Mouse (Mus musculus): ENCODE measurements around the gene Hhipl2.
"Not testable (repeated sequence)": the region's sequence is repeated elsewhere in the genome, so short reads cannot be mapped to it uniquely, and the experiment has no call there.

Gene Hhipl2

GRCm38 (mm10) chr1:183417873-183418272 lies at the start of gene Hhipl2:
Hhipl2 (plus strand) TSS chr1:183418215.
- no peak for DNase-seq (ENCODE audit: low read depth, low spot score)

GRCm38 (mm10) chr1:183368601-183369400 lies 49.2 kb upstream of the Hhipl2 start:
- DNase-seq (ENCODE audit: low read depth, low spot score): no peak

- peak; percentile 95 for DNase-seq (ENCODE audit: low read depth, low spot score)
Measured at GRCm38 (mm10) chr1:183369427-183370014, 48.5 kb upstream of the Hhipl2 start, which contains the start of gene Mia3. Mia3 (minus strand) TSS chr1:183369553.

- no peak for DNase-seq (ENCODE audit: low read depth, low spot score)
Measured at GRCm38 (mm10) chr1:183374728-183375127, 43.3 kb upstream of the Hhipl2 start.

DNA sequence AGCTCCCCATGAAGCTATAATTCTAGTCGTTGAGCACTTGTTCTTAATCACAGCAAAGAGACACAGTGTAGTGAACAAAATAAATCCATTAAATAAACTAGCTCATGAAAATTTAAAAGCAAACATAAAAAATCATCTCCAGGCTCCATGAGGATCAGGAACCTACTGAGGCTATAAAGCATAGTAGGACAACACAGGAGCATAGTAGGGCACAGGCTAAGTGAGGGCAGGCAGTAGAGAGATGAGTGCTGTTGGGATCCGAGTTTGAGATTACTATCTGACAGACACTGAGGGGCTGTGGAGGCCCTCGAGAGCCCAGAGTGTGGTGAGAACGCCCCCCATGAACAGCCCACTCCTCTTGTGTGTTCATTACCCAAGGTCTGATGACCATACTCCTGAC lies 41.0 kb upstream of the Hhipl2 start:
- no peak for DNase-seq (ENCODE audit: low read depth, low spot score)

GRCm38 (mm10) chr1:183378321-183378941 lies 39.6 kb upstream of the Hhipl2 start:
- no peak for DNase-seq (ENCODE audit: low read depth, low spot score)

DNA sequence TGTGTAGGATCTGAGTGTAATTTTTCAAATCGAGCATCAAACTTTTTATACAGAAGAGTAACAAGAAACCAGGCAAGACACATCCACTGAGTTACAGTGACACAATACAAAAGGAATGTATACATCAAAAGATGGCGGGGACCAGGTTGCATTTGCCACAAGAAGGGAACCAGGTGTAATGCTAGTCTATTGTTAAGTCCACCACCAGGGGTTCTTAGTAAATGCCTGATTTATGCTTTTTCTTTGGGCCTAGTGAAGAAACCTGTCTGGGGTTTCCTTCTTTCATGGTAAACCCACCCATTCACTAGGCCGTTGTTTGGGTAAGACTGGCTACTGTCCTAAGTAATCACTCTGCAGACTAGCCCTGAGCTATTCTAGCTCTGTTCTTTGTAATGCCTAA lies 38.6 kb upstream of the Hhipl2 start:
- DNase-seq (ENCODE audit: low read depth, low spot score): not testable (repeated sequence)

DNA sequence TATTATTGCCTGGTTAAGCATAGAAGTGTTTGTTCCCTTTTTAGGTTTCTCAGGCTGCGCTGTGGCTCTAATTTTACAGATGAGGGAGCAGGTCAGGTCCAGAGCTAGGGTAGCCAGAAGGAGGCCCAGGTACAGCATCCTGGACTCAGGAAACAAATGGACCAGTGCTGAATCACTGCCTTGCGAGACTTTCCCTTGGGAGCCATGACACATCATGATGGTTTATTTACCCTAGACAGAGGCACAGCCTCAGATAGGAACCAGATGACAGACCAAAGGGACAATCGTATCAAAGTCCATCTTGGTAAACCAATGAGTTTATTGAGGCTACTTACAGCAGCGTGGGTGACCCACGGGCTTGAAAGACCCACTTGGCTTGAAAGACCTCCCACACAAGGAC lies 36.2 kb upstream of the Hhipl2 start:
- DNase-seq (ENCODE audit: low read depth, low spot score): no peak

DNA sequence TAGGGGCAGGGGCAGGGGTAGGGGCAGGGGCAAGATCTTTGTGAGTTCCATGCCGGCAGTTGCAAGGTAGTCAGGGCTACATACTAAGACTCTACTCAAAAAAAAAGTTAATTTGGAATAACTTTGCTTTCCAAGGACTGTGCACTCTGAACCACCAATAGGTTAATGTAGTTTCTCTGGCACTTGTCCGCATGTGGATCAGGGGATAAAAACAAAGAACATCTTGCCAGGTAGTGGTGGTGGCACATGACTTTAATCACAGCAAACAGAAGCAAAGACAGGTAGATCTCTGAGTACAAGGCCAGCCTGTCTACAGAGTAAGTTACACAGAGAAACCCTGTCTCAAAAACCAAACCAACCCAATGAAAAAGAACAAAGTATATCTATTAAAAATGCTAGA lies 35.4 kb upstream of the Hhipl2 start:
- no peak for DNase-seq (ENCODE audit: low read depth, low spot score)

DNA sequence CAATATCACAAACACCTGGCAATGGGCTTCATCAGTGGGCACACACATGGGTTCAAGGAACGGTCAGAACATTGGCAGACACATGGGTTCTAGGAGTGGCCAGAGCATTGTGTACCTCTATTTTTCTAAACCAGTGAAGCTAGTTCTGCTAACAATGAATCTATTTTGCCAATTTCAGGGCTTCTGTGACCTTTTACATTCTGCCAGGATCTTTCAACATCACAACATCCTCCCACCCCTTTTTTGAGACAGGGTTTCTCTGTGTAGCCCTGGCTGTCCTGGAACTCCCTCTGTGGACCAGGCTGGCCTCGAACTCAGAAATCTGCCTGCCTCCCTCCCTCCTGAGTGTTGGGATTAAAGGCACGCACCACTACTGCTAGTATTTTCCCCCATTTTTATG lies 30.6 kb upstream of the Hhipl2 start:
- not testable (repeated sequence) for DNase-seq (ENCODE audit: low read depth, low spot score)

DNA sequence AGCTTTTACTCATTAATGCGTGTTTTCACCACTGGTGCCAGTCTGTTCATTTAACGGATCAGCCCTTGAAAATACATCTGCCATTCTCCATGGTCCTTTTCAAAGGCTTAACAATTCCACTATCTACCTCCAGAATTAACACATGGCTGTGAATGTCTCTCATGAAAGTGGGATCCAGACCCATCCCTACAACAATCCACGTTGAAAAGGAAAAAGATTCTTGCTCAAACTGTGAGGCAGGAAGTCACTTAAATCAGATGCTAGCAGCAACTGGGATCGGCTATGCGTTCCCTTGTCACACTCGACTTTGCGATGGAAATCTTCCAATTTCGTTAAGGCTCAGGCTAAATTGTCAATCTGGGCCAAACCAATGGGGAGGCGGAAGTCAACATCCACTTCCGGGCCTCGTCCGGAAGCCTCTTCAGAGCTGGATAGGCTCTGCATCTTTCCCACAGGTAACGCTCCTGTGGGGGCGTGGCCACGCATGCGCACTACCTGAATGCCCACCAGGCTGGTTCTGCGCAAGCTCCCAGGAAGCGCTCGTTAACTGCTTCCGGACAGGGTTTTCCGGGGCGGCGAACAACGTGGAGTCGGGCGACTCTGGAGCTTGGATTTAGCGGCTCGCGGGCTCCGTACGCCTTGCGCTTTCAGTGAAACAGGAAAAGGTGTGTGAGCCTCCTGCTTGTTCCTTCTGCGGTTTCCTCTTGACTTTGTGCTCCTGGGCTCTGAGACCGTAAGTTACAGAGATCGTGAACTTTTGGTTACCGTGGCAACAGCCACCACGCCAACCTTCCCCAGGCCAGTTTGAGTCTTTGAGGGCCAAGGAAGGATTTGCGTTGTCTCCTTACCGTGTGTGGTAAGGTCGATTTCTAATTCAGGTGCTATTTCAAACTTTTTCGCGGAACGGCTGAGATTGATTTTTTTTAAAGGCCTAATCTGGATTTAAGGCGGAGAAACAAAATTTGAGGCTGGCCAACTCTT lies 29.3 kb upstream of the Hhipl2 start, which contains the start of gene Taf1a:
Taf1a (plus strand) TSS at position 556 of the 981 bp plus-strand sequence.
- DNase-seq (ENCODE audit: low read depth, low spot score): peak; percentile 95

DNA sequence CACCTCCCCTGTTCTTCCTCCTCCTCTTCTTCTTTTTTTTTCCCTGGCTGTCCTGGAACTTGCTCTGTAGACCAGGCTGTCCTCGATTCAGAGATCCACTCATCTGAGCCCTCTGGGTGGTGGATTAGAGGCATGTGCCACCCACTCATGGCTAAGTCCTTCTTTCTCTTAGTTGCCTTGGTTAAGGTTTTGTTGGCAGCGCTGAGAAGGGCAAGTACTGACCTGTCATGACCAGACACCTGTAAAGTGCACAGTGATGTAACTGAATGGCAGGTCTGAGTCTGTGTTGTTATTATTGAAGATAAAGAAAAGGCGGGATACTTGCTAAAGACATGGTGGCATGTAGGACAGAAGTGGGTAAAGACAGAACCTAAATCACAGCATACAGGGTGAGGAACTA lies 14.6 kb upstream of the Hhipl2 start:
- no peak for DNase-seq (ENCODE audit: low read depth, low spot score)

DNA sequence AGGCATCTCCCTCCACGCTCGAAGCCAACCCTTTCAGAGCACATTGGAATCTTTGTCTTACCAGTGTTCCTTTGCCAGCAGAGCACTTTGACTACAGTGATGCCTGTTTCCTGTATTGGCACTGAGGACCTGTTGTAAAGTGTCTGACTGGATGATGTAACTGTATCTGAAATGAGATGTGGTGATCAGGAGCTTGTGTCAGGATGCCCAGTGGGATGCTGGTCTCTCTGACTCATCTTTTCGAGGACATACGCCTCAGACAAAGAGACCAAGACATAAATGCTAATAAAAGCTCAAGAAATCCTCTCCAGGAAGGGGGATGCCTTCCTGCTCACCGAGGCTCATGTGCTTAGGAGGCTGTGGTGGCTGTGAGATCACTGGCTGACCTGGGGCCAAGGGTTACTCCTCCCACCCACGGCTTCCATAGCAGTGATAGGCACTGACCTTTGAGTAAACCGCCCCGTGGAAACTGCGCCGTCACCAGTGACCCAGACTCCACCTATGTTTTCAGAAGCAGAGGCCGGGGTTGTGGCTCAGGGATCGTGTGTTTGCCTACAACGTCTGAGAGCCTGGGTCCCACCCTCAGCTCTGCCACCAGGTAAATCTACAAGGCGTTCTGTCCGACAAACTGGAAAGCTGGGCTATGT lies 3.8 kb upstream of the Hhipl2 start:
- DNase-seq (ENCODE audit: low read depth, low spot score): no peak

DNA sequence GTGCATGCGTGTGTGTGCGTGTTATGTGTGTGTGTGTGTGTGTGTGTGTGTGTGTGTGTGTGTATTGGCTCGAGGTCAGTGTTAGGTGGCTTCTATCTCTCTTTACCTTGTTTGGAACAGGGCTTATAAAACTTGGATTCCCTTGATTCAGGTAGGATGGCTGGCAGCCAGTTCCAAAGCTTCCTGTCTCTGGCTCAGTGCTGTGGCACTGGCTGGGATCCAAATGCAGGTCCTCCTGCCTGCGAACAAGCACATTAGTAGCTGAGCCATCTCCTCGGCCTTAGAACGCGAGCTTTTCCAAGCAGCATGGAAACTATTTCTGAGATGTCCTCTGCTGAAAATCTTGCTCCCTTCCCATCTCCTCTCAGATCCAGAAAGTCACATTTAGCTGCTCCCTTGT lies 1.7 kb downstream of the Hhipl2 start:
- DNase-seq (ENCODE audit: low read depth, low spot score): no peak

GRCm38 (mm10) chr1:183420296-183420695 lies 2.3 kb downstream of the Hhipl2 start:
- DNase-seq (ENCODE audit: low read depth, low spot score): no peak

DNA sequence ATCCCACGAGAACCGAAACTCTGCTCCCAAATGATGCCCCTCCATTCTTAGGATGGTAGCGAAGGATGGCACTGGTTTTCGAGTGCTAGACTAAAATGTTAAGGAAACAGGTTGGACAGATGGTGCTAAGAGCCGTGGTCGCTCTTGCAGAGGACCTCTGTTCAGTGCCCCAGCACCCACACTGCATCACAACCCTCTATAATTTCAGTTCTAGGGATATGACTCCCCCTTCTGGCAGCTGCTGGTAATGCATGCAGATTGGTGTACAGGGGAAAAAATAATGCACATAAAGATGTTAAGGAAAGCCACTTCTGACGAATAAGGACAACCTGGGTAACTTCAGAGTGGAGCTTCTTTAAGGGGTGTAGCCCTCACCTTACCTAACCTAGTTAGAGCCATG lies 6.1 kb downstream of the Hhipl2 start:
- no peak for DNase-seq (ENCODE audit: low read depth, low spot score)

DNA sequence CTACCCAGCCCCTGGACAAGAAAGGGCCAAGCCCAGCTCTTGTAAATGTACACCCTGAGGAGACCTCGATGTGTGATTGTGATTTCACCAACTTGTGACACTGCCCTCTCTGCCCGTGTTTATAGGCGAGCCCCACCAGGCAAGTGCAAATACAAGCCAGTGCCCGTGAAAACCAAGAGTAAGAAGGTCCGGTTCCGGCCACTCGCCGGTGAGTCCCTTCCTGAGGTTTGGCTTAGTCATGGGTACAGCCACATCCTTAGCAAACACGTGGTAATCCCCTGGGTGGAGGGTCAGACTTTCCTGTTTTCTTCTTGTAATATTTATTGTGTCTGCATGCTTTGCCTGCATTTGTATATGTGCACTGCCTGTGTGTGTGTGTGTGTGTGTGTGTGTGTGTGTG lies 16.9 kb downstream of the Hhipl2 start:
- DNase-seq (ENCODE audit: low read depth, low spot score): no peak

GRCm38 (mm10) chr1:183439036-183439435 lies 21.0 kb downstream of the Hhipl2 start:
- peak; percentile 39 for DNase-seq (ENCODE audit: low read depth, low spot score)

- DNase-seq (ENCODE audit: low read depth, low spot score): peak; percentile 92
Measured at GRCm38 (mm10) chr1:183442015-183442774, 24.2 kb downstream of the Hhipl2 start.

GRCm38 (mm10) chr1:183453066-183453465 lies 35.1 kb downstream of the Hhipl2 start:
- DNase-seq (ENCODE audit: low read depth, low spot score): no peak

Data from mesoderm, embryonic 11.5 days (tissue).